Mouse (Mus musculus) intestine, embryonic 15.5 days (tissue): ENCODE data around the gene Dck. TPM values are rescaled to one million over a fixed set of nuclear protein-coding genes. Genes with fewer than 3 reads are reported as not detected.

Source experiments
- ATAC-seq: fragments of 200-750 bp; cut with Nextera tagmentation; 2 replicates; pipeline ENCODE4 v1.8.0; 2017; ENCODE audit warnings: moderate TSS enrichment, moderate library complexity
- H3K27ac ChIP-seq: fragments of 300-500 bp; sonication (generic); 2 replicates; pipeline ENCODE4 v1.5.1; 2015; ENCODE audit warnings: mild to moderate bottlenecking, inconsistent platforms
- H3K27me3 ChIP-seq: fragments of 300-500 bp; sonication (generic); replicated peaks from 2 replicates; pipeline ENCODE4 v1.6.1; 2015; ENCODE audit warnings: inconsistent platforms
- H3K36me3 ChIP-seq: fragments of 300-500 bp; sonication (generic); 2 replicates; pipeline ENCODE4 v1.6.1; 2015; ENCODE audit warnings: inconsistent platforms
- H3K4me1 ChIP-seq: fragments of 300-500 bp; sonication (generic); replicated peaks from 2 replicates; pipeline ENCODE4 v1.6.1; 2015; ENCODE audit warnings: inconsistent platforms
- H3K4me2 ChIP-seq: fragments of 300-500 bp; sonication (generic); replicated peaks from 2 replicates; pipeline ENCODE4 v1.6.1; 2015; ENCODE audit warnings: mild to moderate bottlenecking, inconsistent platforms
- H3K4me3 ChIP-seq: fragments of 300-500 bp; sonication (generic); replicated peaks from 2 replicates; pipeline ENCODE4 v1.5.1; 2015; ENCODE audit warnings: inconsistent platforms
- H3K9ac ChIP-seq: fragments of 300-500 bp; sonication (generic); 2 replicates; pipeline ENCODE4 v1.6.1; 2015; ENCODE audit warnings: inconsistent platforms
- H3K9me3 ChIP-seq: fragments of 300-500 bp; sonication (generic); 2 replicates; pipeline ENCODE4 v1.6.1; 2016; ENCODE audit warnings: inconsistent platforms
- WGBS: fragments of 180-500 bp; shearing (Covaris S2); methylation state at CpG from one replicate; pipeline ENCODE4 v1.1.7; 2015; 5-methylcytosine and 5-hydroxymethylcytosine counted together
- polyA plus RNA-seq: library from polyadenylated mRNA; unstranded; fragments of >200 nt; fragmentation: Nextera tagmentation; extraction: Ambion mirVana; gene quantifications from 2 replicates; pipeline ENCODE4 v1.2.1, GENCODE M21; 2015

Gene Dck
- polyA plus RNA-seq, 1 experiment from 2014 or later, result 44.2 TPM

DNA sequence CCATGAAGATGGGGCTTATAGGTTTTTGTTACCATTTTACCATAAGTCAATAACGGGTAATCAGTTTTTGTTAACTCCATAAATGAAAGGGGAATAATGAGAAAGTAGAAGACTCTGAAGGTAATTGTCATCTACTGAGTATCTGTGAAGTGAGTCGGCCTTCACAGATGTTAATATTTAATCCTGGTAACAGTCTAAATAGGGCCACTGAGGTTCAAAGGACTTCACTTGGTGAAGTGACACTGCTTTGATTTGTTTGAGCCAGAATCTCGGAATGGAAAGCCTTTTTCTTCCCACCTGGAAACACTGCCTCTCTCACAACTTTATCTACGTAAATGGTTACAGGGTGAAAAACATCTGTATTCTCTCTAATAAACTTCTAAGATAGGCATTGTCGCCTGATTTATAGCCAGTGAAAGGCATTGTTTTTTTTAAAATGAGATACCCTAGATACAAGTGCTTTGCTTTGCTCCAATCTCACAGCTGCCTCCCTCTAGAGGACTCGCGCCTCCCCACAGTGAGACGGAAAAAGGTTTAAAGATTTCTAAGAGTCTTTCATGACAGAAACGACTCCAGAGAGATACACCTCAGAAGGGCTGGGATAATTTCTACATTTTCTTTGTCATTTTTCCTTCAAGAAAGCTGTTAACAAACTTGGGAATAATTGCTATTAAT, 31.3 kb downstream of the Dck start:
- Histone ChIP-seq H3K36me3 (no peaks in the 10 kb centered on the region), H3K9ac (no peak overlapping the region), H3K27ac (0 out of 2 replicates have a peak overlapping the region, but pooled peaks have one; percentile 51), H3K4me3 (no peak overlapping the region), H3K4me1 (peaks cover 2% of the 10 kb centered on the region; the same call in 1 of the 2 replicates), H3K27me3 (no peaks in the 10 kb centered on the region), H3K4me2 (peak overlapping the region; percentile 45), H3K9me3 (no peaks in the 10 kb centered on the region)
- ATAC-seq, result peak; percentile 84
- 32% methylated on average over 9 of the region's 9 CpGs for WGBS

DNA sequence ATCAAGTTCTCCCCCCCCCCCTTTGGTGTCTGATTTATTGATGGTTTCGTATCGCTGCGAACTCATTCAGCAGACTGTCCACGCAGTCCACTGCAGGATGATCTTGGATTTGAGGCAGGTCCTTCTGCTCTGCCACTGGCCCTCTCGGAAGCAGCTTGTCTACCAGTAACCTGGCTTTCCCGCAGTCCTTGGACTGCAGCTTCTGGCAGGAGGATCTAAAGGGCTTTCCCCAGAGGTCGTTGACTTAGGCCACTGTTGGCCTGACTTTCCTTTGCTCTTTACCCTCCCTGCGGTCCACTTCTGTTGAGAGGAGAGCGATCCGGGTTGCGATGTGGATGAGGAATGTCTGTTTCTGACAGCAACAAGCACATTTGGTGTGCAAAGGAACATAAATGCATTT, 31.8 kb downstream of the Dck start:
- H3K4me2 ChIP-seq, result peak overlapping the region; percentile 45

DNA sequence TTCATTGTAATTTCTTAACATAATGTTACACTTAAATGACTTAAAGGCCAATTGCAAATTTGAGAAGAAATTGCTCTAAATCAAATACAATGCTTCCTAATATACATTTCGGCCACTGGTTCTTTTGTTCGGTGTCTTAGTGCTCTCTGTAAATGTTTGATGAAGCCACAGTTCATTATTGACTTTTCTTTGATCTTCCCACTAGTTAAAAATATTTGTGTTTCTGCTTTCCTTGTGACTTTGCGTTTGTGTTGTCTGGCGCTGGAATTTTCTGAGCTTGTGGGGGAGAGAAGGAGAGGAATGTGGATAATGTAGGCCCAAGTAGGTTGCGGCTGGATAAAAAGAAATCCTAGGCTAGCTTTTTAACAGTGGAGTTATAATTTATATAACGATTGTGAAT, 32.3 kb downstream of the Dck start:
- 67% methylated on average over 6 of the region's 6 CpGs for WGBS
- Histone ChIP-seq H3K4me1 (peaks cover 2% of the 10 kb centered on the region; the same call in 1 of the 2 replicates), H3K27ac (no peak overlapping the region)

More for the DNA sequence above, 31.8 kb downstream of the Dck start:
- ATAC-seq, result peak; percentile 44
- Histone ChIP-seq H3K4me3 (no peak overlapping the region), H3K4me1 (peaks cover 2% of the 10 kb centered on the region; the same call in 1 of the 2 replicates), H3K9ac (no peak overlapping the region), H3K36me3 (no peaks in the 10 kb centered on the region), H3K27ac (peak overlapping the region; percentile 51; the same call in 1 of the 2 replicates), H3K27me3 (no peaks in the 10 kb centered on the region), H3K9me3 (no peaks in the 10 kb centered on the region)
- WGBS, result 39% methylated on average over 11 of the region's 11 CpGs

DNA sequence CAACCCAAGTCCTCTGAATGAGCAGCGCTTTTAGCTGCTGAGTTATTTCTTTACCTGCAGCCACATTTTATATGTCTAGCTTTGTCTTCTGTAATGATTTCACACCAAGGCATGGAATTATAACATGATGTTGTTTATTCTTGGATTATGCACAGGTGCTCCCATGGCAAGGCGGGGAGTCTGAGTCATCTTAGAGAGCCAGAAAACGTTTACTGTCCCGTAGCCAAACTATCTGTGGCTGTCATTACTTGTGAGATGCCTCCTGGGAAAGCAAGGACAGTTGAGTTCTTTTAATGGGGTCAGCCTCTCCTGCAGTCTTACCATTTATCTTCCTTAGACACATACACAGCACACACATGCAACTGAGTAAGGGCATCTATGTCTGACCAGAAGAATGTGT, 40.8 kb downstream of the Dck start:
- 82% methylated on average over 4 of the region's 4 CpGs for WGBS
- Histone ChIP-seq H3K4me1 (no peaks in the 10 kb centered on the region), H3K27ac (no peak overlapping the region), H3K4me3 (no peak overlapping the region), H3K4me2 (no peak overlapping the region), H3K9me3 (no peaks in the 10 kb centered on the region), H3K9ac (no peak overlapping the region), H3K36me3 (no peaks in the 10 kb centered on the region), H3K27me3 (no peaks in the 10 kb centered on the region)
- no peak for ATAC-seq

More for the DNA sequence above, 32.3 kb downstream of the Dck start:
- Histone ChIP-seq H3K27me3 (no peaks in the 10 kb centered on the region), H3K9ac (no peak overlapping the region), H3K4me2 (no peak overlapping the region), H3K36me3 (no peaks in the 10 kb centered on the region), H3K9me3 (no peaks in the 10 kb centered on the region), H3K4me3 (no peak overlapping the region)
- no peak for ATAC-seq

DNA sequence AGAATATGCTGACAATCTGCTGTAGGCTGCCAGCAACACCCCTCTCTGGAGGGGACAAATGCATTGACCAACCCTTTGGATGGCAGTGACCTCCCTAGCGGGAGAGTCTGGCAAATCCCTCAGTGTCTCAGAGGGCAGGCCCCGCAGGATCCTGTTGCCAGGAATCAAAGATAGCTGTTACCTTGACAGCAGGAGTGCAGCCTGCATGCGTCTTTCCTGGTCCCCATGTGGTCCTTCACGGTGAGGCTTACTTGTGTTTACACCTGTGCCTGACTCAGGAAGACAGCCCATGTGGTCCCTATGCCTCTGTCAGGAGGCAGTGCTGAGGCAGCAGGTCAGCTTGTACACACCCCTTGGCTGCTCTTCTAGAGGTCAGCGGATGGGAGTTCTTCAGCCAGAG, 41.5 kb downstream of the Dck start:
- no peak overlapping the region for H3K4me2 ChIP-seq
- no peak overlapping the region for H3K27ac ChIP-seq
- H3K4me1 ChIP-seq, result no peaks in the 10 kb centered on the region
- H3K27me3 ChIP-seq, result no peaks in the 10 kb centered on the region
- no peak overlapping the region for H3K9ac ChIP-seq
- H3K4me3 ChIP-seq, result no peak overlapping the region
- no peaks in the 10 kb centered on the region for H3K36me3 ChIP-seq
- no peak; the same call in 1 of the 2 replicates for ATAC-seq
- WGBS, result 19% methylated on average over 5 of the region's 5 CpGs
- no peaks in the 10 kb centered on the region for H3K9me3 ChIP-seq

DNA sequence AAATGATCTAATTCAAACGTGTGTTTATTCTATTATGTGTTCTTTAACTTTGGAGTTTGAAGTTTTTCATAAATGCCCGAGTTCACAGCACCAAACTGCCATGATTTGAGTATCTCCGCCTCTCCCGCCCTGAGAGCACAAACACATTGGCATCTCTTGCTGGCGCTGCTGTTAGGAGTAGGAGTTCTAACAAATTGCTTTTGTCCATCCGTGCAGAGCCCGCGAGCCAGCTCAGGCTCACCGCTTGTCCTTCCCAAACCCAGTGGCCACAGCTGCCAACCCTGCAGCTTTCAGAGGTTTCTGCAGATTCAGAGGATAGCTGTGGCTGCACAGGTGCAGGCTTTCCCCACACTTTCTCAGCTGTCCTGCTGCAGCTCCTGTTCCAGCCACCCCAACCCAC, 42.5 kb downstream of the Dck start:
- WGBS, result 38% methylated on average over 9 of the region's 9 CpGs
- H3K4me2 ChIP-seq, result no peak overlapping the region
- no peaks in the 10 kb centered on the region for H3K9me3 ChIP-seq
- no peak overlapping the region for H3K9ac ChIP-seq
- no peak overlapping the region for H3K4me3 ChIP-seq
- H3K36me3 ChIP-seq, result no peaks in the 10 kb centered on the region
- H3K4me1 ChIP-seq, result no peaks in the 10 kb centered on the region
- no peak for ATAC-seq
- no peaks in the 10 kb centered on the region for H3K27me3 ChIP-seq
- H3K27ac ChIP-seq, result no peak overlapping the region

DNA sequence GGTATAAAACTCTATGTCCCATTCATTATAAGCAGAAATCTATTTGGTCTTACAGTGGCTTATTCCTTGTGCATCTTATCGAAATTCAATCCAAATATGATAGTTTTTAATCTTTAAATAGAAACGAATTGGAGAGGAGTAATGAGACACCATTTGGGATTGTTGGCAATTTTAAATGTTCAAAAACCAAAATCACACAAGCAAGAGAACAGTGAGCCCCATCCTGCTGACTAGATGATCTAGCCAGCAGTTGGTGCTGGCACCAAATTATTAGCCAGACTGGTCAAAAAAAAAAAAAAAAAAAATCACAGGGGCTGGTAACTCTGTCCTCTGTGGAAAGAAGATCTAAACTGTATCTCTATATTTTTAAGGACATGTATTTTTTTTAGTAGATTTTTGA, 48.4 kb downstream of the Dck start:
- Histone ChIP-seq H3K27ac (no peak overlapping the region), H3K9ac (no peak overlapping the region), H3K4me2 (no peak overlapping the region), H3K36me3 (no peaks in the 10 kb centered on the region), H3K9me3 (no peaks in the 10 kb centered on the region), H3K4me1 (no peaks in the 10 kb centered on the region), H3K27me3 (no peaks in the 10 kb centered on the region), H3K4me3 (no peak overlapping the region)
- ATAC-seq, result no peak
- WGBS, result 75% methylated on average over 2 of the region's 2 CpGs

DNA sequence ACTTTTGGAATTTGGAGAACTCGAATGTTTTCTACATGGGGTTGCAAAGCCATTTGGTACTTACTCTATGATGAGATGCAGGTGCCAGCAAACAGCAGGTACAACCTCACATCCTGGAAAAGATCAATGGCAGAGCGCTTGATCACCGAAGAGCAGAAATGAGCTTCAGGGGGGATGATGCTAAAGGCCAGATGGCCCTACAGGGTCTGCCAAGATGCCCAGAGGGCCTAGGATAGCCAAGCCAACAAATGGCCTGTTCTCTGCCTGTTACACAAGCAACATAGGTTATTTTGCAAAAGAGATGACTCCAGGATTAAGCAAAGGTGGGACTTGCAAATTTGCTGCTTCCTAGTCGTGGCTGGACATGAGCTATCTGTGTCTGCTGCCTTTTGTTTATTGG, 49.8 kb downstream of the Dck start:
- 81% methylated on average over 4 of the region's 4 CpGs for WGBS
- H3K36me3 ChIP-seq, result no peaks in the 10 kb centered on the region
- no peak overlapping the region for H3K27ac ChIP-seq
- H3K27me3 ChIP-seq, result no peaks in the 10 kb centered on the region
- no peak for ATAC-seq
- no peaks in the 10 kb centered on the region for H3K9me3 ChIP-seq
- H3K4me1 ChIP-seq, result no peaks in the 10 kb centered on the region
- no peak overlapping the region for H3K9ac ChIP-seq
- no peak overlapping the region for H3K4me3 ChIP-seq
- H3K4me2 ChIP-seq, result no peak overlapping the region

DNA sequence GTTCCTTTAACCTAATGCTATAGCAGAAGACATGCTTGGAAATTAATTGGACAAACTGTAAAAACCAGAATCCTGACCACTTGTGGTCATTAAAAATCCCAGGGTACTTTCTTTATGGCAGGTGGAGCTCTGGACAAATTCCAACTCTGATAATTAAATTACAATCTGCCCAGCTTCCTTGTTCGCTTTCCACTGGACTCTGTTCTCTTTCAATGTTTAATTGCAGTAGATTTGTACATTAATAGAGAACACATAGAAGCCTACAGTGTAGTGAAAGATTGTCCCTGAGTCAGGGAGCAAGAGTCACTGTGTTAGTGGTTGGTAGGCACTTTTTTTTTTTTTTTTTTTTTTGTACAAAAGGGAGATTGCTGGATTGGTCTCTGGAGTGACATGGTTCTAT, 56.7 kb downstream of the Dck start:
- no peak overlapping the region for H3K4me2 ChIP-seq
- no peak overlapping the region for H3K4me3 ChIP-seq
- H3K9me3 ChIP-seq, result no peaks in the 10 kb centered on the region
- peak; percentile 95 for ATAC-seq
- H3K9ac ChIP-seq, result no peak overlapping the region
- H3K4me1 ChIP-seq, result no peaks in the 10 kb centered on the region
- WGBS, result 45% methylated on average over 1 of the region's 1 CpGs
- H3K27ac ChIP-seq, result no peak overlapping the region
- no peaks in the 10 kb centered on the region for H3K27me3 ChIP-seq
- no peaks in the 10 kb centered on the region for H3K36me3 ChIP-seq

DNA sequence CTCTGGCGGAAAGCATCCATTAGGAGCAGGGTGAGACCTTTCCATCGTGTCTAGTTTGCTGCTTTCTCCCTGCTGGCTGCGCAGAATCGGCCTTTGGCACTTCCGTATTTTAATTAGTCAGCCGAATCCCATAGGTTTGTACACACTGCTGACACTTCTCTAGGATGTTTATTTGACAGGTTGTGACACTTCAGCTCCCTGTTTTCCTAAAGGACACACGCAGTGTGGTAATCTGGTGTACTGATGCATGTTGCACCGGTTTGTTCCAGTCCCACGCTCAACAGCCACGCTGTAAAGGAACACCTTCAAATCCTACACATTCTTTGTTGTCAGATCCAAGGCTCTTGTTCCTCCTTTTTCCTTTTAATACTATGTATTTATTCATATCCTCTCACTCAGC, 60.0 kb downstream of the Dck start:
- WGBS, result 81% methylated on average over 10 of the region's 10 CpGs
- Histone ChIP-seq H3K9me3 (no peaks in the 10 kb centered on the region), H3K4me3 (no peak overlapping the region), H3K36me3 (no peaks in the 10 kb centered on the region), H3K4me1 (no peaks in the 10 kb centered on the region), H3K27me3 (no peaks in the 10 kb centered on the region), H3K4me2 (no peak overlapping the region), H3K27ac (no peak overlapping the region), H3K9ac (no peak overlapping the region)
- no peak for ATAC-seq

DNA sequence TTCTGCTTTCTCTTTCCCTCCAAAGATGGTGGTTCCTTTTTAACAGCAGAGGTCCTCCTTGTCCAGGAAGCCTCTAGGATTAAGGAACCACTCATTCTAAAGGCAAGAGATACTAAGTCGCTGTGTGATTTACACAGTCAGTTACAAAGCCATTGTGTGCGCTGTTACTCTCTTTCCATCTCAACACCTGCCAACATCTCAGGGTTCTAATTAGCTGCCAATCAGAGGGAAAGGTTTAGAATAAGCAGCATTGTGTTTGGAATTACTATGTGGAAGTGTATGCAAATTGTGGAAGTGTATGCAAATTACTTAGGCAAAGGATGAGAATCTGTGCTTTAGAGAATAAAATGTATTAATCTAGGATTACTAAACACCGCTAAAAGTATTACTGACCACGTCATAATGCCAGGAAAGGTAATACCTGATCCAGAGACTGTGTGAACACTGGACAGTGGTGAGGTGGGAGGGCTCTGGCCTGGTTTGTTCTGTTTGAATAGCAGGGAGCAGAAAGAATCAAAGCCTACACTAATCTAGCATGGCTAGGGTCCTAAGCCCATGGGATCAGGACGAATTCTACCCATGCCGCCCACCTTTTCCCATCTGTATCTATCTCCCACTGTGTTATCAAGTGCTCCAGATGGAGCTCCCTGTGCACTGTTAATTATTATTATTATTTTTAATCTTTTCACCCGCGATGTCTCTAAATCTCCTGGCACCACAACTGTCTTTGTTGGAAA, 65.2 kb downstream of the Dck start:
- Histone ChIP-seq H3K36me3 (no peaks in the 10 kb centered on the region), H3K27me3 (no peaks in the 10 kb centered on the region), H3K4me1 (no peaks in the 10 kb centered on the region), H3K9me3 (no peaks in the 10 kb centered on the region), H3K4me3 (no peak overlapping the region), H3K4me2 (no peak overlapping the region), H3K27ac (no peak overlapping the region), H3K9ac (no peak overlapping the region)
- no peak for ATAC-seq
- 82% methylated on average over 8 of the region's 8 CpGs for WGBS

DNA sequence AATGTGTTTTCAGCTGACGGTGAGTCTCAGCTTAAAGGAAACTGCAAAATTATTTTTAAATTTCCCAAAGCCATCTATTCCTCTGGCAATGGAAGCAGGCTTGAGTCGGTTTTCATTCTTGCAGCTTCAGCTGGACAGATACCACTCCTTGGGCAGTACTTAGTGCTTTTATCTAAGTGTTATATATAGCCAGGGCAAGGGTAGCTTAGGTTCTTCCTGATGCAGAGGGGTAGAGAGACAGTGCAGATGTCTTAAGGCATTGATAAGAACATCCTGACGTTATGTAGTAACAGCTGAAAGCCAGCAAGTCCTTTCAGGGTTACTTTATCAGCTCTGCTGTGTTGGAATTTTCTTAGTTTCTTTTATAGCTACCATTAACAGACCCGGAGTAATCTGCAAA, 66.1 kb downstream of the Dck start:
- no peaks in the 10 kb centered on the region for H3K27me3 ChIP-seq
- no peak overlapping the region for H3K9ac ChIP-seq
- H3K4me3 ChIP-seq, result no peak overlapping the region
- H3K9me3 ChIP-seq, result no peaks in the 10 kb centered on the region
- ATAC-seq, result no peak
- no peak overlapping the region for H3K4me2 ChIP-seq
- no peaks in the 10 kb centered on the region for H3K36me3 ChIP-seq
- 59% methylated on average over 4 of the region's 4 CpGs for WGBS
- no peak overlapping the region for H3K27ac ChIP-seq
- H3K4me1 ChIP-seq, result no peaks in the 10 kb centered on the region

DNA sequence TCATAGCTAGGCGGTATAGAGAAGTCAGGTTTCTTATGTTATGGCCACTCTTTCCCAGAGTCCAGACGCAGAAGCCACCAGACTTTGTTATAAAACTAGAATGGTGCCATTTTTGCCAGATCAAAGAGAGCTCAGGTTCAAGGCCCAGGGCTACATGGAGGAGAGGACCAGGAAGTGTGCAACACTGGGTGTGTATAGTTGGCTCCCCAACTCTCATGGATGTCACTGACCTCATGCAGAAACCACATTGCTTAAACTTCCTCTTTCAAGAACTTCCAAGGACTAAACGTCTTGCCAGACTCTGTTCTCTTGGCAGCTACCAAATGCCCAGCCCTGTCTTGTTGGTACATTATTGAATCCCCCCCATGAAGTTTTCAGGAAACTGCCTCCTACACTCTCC, 67.1 kb downstream of the Dck start:
- Histone ChIP-seq H3K27ac (no peak overlapping the region), H3K4me3 (no peak overlapping the region), H3K36me3 (no peaks in the 10 kb centered on the region), H3K9me3 (no peaks in the 10 kb centered on the region), H3K4me1 (no peaks in the 10 kb centered on the region), H3K9ac (no peak overlapping the region), H3K4me2 (no peak overlapping the region), H3K27me3 (no peaks in the 10 kb centered on the region)
- no peak for ATAC-seq
- WGBS, result 90% methylated on average over 3 of the region's 3 CpGs
